Mouse (Mus musculus) ES-E14 (cell line): Measurements from ENCODE around the gene Dusp1.

ENCODE experiments used
- CHD2 ChIP-seq: IDR thresholded peaks from 2 replicates; pipeline ENCODE4 v1.6.1; 2014; ENCODE audit warnings: mild to moderate bottlenecking, low read depth, low read length, inconsistent platforms
- HCFC1 ChIP-seq: IDR thresholded peaks from 2 replicates; pipeline ENCODE4 v1.6.1; 2012; ENCODE audit warnings: low read length, inconsistent platforms, borderline replicate concordance; ENCODE audit not compliant: insufficient read depth
- MAFK ChIP-seq: IDR thresholded peaks from 2 replicates; pipeline ENCODE4 v1.6.1; 2014; ENCODE audit warnings: mild to moderate bottlenecking, low read depth, low read length, inconsistent platforms; ENCODE audit not compliant: insufficient read depth
- ZC3H11A ChIP-seq: IDR thresholded peaks from 2 replicates; pipeline ENCODE4 v1.6.1; 2012; ENCODE audit warnings: low read depth, mild to moderate bottlenecking, inconsistent platforms, low read length, borderline replicate concordance
- ZNF384 ChIP-seq: IDR thresholded peaks from 2 replicates; pipeline ENCODE4 v1.6.1; 2012; ENCODE audit warnings: low read depth, low read length, inconsistent platforms

GRCm38 (mm10) chr17:26579396-26579795 is 17.5 kb upstream of the Dusp1 start:
- TF ChIP-seq ZNF384 (no peak), ZC3H11A (no peak), MAFK (no peak), CHD2 (no peak), HCFC1 (no peak)
